Mouse (Mus musculus) hindbrain, embryonic 12.5 days (tissue): ENCODE measurements around the gene Shroom3. TPM values are rescaled to one million over a fixed set of nuclear protein-coding genes. Genes with fewer than 3 reads are reported as not detected.

Experiments used
- ATAC-seq: fragments of 200-750 bp; cut with Nextera tagmentation; 2 replicates; pipeline ENCODE4 v1.8.0; 2017; ENCODE audit warnings: moderate TSS enrichment; ENCODE audit not compliant: low FRiP score
- H3K27ac ChIP-seq: fragments of 300-500 bp; sonication (generic); 2 replicates; pipeline ENCODE4 v1.5.1; 2016; ENCODE audit warnings: mild to moderate bottlenecking
- H3K27me3 ChIP-seq: fragments of 300-500 bp; sonication (generic); 2 replicates; pipeline ENCODE4 v1.6.1; 2016; ENCODE audit warnings: mild to moderate bottlenecking
- H3K36me3 ChIP-seq: fragments of 300-500 bp; sonication (generic); 2 replicates; pipeline ENCODE4 v1.6.1; 2016; ENCODE audit warnings: mild to moderate bottlenecking
- H3K4me1 ChIP-seq: fragments of 300-500 bp; sonication (generic); 2 replicates; pipeline ENCODE4 v1.6.1; 2016
- H3K4me2 ChIP-seq: fragments of 300-500 bp; sonication (generic); replicated peaks from 2 replicates; pipeline ENCODE4 v1.6.1; 2016; ENCODE audit warnings: mild to moderate bottlenecking
- H3K4me3 ChIP-seq: fragments of 300-500 bp; sonication (generic); 2 replicates; pipeline ENCODE4 v1.5.1; 2016; ENCODE audit warnings: mild to moderate bottlenecking
- H3K9ac ChIP-seq: fragments of 300-500 bp; sonication (generic); 2 replicates; pipeline ENCODE4 v1.6.1; 2016; ENCODE audit warnings: mild to moderate bottlenecking, moderate library complexity
- H3K9me3 ChIP-seq: fragments of 300-500 bp; sonication (generic); replicated peaks from 2 replicates; pipeline ENCODE4 v1.6.1; 2016; ENCODE audit warnings: mild to moderate bottlenecking
- WGBS: fragments of 180-500 bp; shearing (Covaris S2); methylation state at CpG from one replicate; pipeline ENCODE4 v1.1.7; 2016; 5-methylcytosine and 5-hydroxymethylcytosine counted together
- microRNA counts: library from miRNA; unstranded; fragments of <30 nt; microRNA quantifications from one replicate; lab custom pipeline; 2017
- microRNA-seq: library from miRNA; unstranded; fragments of <30 nt; microRNA quantifications from one replicate; pipeline ENCODE4, GENCODE M21; 2017
- polyA plus RNA-seq: library from polyadenylated mRNA; unstranded; fragments of >200 nt; fragmentation: Nextera tagmentation; extraction: Ambion mirVana; gene quantifications from 2 replicates; pipeline ENCODE4 v1.2.1, GENCODE M21; 2016

Shroom3 gene
- polyA plus RNA-seq, 1 experiment from 2014 or later: 6.5 TPM

- no peak overlapping the region for H3K4me2 ChIP-seq
- H3K9ac ChIP-seq: no peak overlapping the region
- no peak for ATAC-seq
- H3K4me1 ChIP-seq: peaks cover 19% of the 10 kb centered on the region
- H3K4me3 ChIP-seq: no peak overlapping the region
- no peaks in the 10 kb centered on the region for H3K9me3 ChIP-seq
- peak overlapping the region; percentile 52 for H3K27ac ChIP-seq
- no peaks in the 10 kb centered on the region for H3K36me3 ChIP-seq
- H3K27me3 ChIP-seq: no peaks in the 10 kb centered on the region
- whole genome bisulfite sequencing: 39% methylated on average over 5 of the region's 5 CpGs
Observed at GRCm38 (mm10) chr5:92997428-92998120, 314.3 kb downstream of the Shroom3 start.

- H3K36me3 ChIP-seq: no peaks in the 10 kb centered on the region
- H3K9ac ChIP-seq: no peak overlapping the region
- H3K27ac ChIP-seq: no peak overlapping the region
- H3K9me3 ChIP-seq: no peaks in the 10 kb centered on the region
- no peaks in the 10 kb centered on the region for H3K27me3 ChIP-seq
- H3K4me1 ChIP-seq: peaks cover 19% of the 10 kb centered on the region
- no peak for ATAC-seq
- no peak overlapping the region for H3K4me2 ChIP-seq
- WGBS: 39% methylated on average over 5 of the region's 5 CpGs
- no peak overlapping the region for H3K4me3 ChIP-seq
Observed at GRCm38 (mm10) chr5:92998494-92999016, 315.3 kb downstream of the Shroom3 start.

- Histone ChIP-seq H3K9ac (no peak overlapping the region), H3K4me2 (no peak overlapping the region), H3K4me3 (no peak overlapping the region), H3K4me1 (peaks cover 19% of the 10 kb centered on the region), H3K36me3 (no peaks in the 10 kb centered on the region), H3K27ac (no peak overlapping the region), H3K9me3 (no peaks in the 10 kb centered on the region), H3K27me3 (no peaks in the 10 kb centered on the region)
- 82% methylated on average over 6 of the region's 6 CpGs for WGBS
- no peak for ATAC-seq
Observed at GRCm38 (mm10) chr5:93000060-93000459, 316.8 kb downstream of the Shroom3 start.

GRCm38 (mm10) chr5:93000774-93001757, 317.8 kb downstream of the Shroom3 start:
- Histone ChIP-seq H3K27ac (peak overlapping the region; percentile 48; the same call in 1 of the 2 replicates), H3K4me2 (no peak overlapping the region), H3K4me1 (peaks cover 22% of the 10 kb centered on the region), H3K9me3 (no peaks in the 10 kb centered on the region), H3K36me3 (no peaks in the 10 kb centered on the region), H3K27me3 (no peaks in the 10 kb centered on the region), H3K4me3 (no peak overlapping the region), H3K9ac (no peak overlapping the region)
- 74% methylated on average over 17 of the region's 17 CpGs for WGBS
- no peak for ATAC-seq

GRCm38 (mm10) chr5:93002615-93003014, 319.4 kb downstream of the Shroom3 start:
- Histone ChIP-seq H3K36me3 (no peaks in the 10 kb centered on the region), H3K9ac (no peak overlapping the region), H3K27me3 (no peaks in the 10 kb centered on the region), H3K4me2 (no peak overlapping the region), H3K27ac (no peak overlapping the region), H3K4me1 (peaks cover 13% of the 10 kb centered on the region), H3K9me3 (no peaks in the 10 kb centered on the region), H3K4me3 (no peak overlapping the region)
- 97% methylated on average over 2 of the region's 2 CpGs for WGBS
- no peak for ATAC-seq

- 12% methylated on average over 20 of the region's 20 CpGs for WGBS
- H3K36me3 ChIP-seq: no peaks in the 10 kb centered on the region
- no peak overlapping the region for H3K9ac ChIP-seq
- no peak; the same call in 1 of the 2 replicates for ATAC-seq
- H3K27ac ChIP-seq: peak overlapping the region; percentile 44; the same call in 1 of the 2 replicates
- peak overlapping the region; percentile 2; the same call in 1 of the 2 replicates for H3K4me3 ChIP-seq
- H3K4me2 ChIP-seq: peak overlapping the region; percentile 39
- no peaks in the 10 kb centered on the region for H3K9me3 ChIP-seq
- peaks cover 3% of the 10 kb centered on the region for H3K4me1 ChIP-seq
- H3K27me3 ChIP-seq: no peaks in the 10 kb centered on the region
Observed at GRCm38 (mm10) chr5:93005229-93005814, 322.1 kb downstream of the Shroom3 start.

GRCm38 (mm10) chr5:93005815-93006341, 322.6 kb downstream of the Shroom3 start:
- Histone ChIP-seq H3K4me3 (peak overlapping the region; percentile 2; the same call in 1 of the 2 replicates), H3K9ac (no peak overlapping the region)
- peak; percentile 63 for ATAC-seq

GRCm38 (mm10) chr5:93008256-93008655, 325.0 kb downstream of the Shroom3 start:
- Histone ChIP-seq H3K27ac (no peak overlapping the region), H3K9me3 (no peaks in the 10 kb centered on the region), H3K9ac (no peak overlapping the region), H3K27me3 (no peaks in the 10 kb centered on the region), H3K36me3 (no peaks in the 10 kb centered on the region), H3K4me1 (peaks cover 3% of the 10 kb centered on the region), H3K4me2 (no peak overlapping the region), H3K4me3 (no peak overlapping the region)
- WGBS: 95% methylated on average over 9 of the region's 9 CpGs
- ATAC-seq: no peak

More at GRCm38 (mm10) chr5:93005815-93006341, 322.6 kb downstream of the Shroom3 start:
- Histone ChIP-seq H3K27ac (peak overlapping the region; percentile 44; the same call in 1 of the 2 replicates), H3K4me2 (peak overlapping the region; percentile 39), H3K4me1 (peaks cover 3% of the 10 kb centered on the region), H3K27me3 (no peaks in the 10 kb centered on the region), H3K36me3 (no peaks in the 10 kb centered on the region), H3K9me3 (no peaks in the 10 kb centered on the region)
- WGBS: 39% methylated on average over 14 of the region's 14 CpGs

MicroRNAs encoded within 50 kb of the gene (microRNA counts, 519-probe panel; counts per million panel counts)
- microRNA mmu-miR-1961 (lab: Ali Mortazavi, UCI): 3,363 counts per million, percentile 73 among the panel's probes with 10 or more counts

Small RNA genes within 50 kb of the gene (microRNA-seq; reads per million reads assigned to microRNA genes)
- not detected for gene Mir1961

Other genes starting within 250 kb of the Shroom3 start
- gene Nup54, start 248.2 kb upstream of the Shroom3 start, polyA plus RNA-seq: 46.2 and 59.8 TPM in 2 replicates
- 16.2 and 17.1 TPM in 2 replicates for gene Scarb2, start 176.6 kb upstream of the Shroom3 start, polyA plus RNA-seq
- not detected in 2 replicates for gene Fam47e, start 128.4 kb upstream of the Shroom3 start, polyA plus RNA-seq
- gene Stbd1, start 80.4 kb upstream of the Shroom3 start, polyA plus RNA-seq: 9.2 and 11.1 TPM in 2 replicates
- 0.52 and 0.55 TPM in 2 replicates for gene Ccdc158, start 8.2 kb upstream of the Shroom3 start, polyA plus RNA-seq